Mouse (Mus musculus) thymus, adult 2 months (tissue): Measurements from ENCODE around the gene Sod3.

Experiments used
- CTCF ChIP-seq: fragments of 200-500 bp; IDR thresholded peaks from 2 replicates; pipeline ENCODE4 v1.5.1; 2012; ENCODE audit warnings: mild to moderate bottlenecking, control low read depth, low read length, moderate library complexity, borderline replicate concordance; ENCODE audit not compliant: control insufficient read depth, poor library complexity, insufficient read depth; ENCODE audit errors: extremely low read depth
- POLR2A ChIP-seq: fragments of 200-500 bp; IDR thresholded peaks from 2 replicates; pipeline ENCODE4 v1.6.1; 2012; ENCODE audit warnings: mild to moderate bottlenecking, low read length, control low read depth, moderate library complexity; ENCODE audit not compliant: control insufficient read depth, poor library complexity, insufficient read depth; ENCODE audit errors: extremely low read depth

DNA sequence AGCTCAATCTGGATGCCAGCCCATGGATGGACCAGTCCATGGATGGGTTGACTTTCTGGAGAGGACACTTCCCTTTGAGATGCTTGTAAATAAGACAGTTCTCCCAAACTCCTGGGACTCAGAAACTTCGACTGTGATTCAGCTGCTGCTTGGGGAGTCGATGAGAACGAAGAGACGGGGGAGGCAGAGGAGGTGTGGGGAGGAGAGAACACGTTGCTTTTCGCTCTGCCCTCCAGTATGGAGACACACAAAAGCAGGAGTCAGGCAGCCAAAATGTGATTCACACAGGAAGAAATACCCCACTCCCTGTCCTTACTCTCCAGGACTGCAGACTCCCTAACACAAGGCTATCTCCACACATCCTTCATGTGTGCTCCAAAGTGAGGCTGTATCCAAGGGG, 26.8 kb downstream of the Sod3 start:
- no peak for TF ChIP-seq CTCF
- TF ChIP-seq POLR2A, result no peak
